Mouse (Mus musculus) thymus, adult 2 months (tissue): ENCODE measurements around the gene Slc2a13.

ENCODE experiments used
- CTCF ChIP-seq: fragments of 200-500 bp; IDR thresholded peaks from 2 replicates; pipeline ENCODE4 v1.5.1; 2012; ENCODE audit warnings: mild to moderate bottlenecking, control low read depth, low read length, moderate library complexity, borderline replicate concordance; ENCODE audit not compliant: control insufficient read depth, poor library complexity, insufficient read depth; ENCODE audit errors: extremely low read depth
- POLR2A ChIP-seq: fragments of 200-500 bp; IDR thresholded peaks from 2 replicates; pipeline ENCODE4 v1.6.1; 2012; ENCODE audit warnings: mild to moderate bottlenecking, low read length, control low read depth, moderate library complexity; ENCODE audit not compliant: control insufficient read depth, poor library complexity, insufficient read depth; ENCODE audit errors: extremely low read depth

- TF ChIP-seq CTCF: no peak
- no peak for TF ChIP-seq POLR2A
Observed at GRCm38 (mm10) chr15:91299319-91299835, 273.7 kb downstream of the Slc2a13 start.
